Mouse (Mus musculus) urinary bladder, postnatal 36 days (tissue): ENCODE results near the gene Arhgef3.
A peak's percentile ranks its signal among the peaks of the same experiment; 100 is the strongest.

Experiments
- DNase-seq, 2 experiments: peaks; one replicate each; pipeline ENCODE4 v3.0.0; 2022; ENCODE audit warnings: low spot score in 2 of 2, mixed read lengths in 1 of 2

The Arhgef3 gene

GRCm38 (mm10) chr14:27312380-27312779, 197.7 kb downstream of the Arhgef3 start:
- no peak for DNase-seq

DNA sequence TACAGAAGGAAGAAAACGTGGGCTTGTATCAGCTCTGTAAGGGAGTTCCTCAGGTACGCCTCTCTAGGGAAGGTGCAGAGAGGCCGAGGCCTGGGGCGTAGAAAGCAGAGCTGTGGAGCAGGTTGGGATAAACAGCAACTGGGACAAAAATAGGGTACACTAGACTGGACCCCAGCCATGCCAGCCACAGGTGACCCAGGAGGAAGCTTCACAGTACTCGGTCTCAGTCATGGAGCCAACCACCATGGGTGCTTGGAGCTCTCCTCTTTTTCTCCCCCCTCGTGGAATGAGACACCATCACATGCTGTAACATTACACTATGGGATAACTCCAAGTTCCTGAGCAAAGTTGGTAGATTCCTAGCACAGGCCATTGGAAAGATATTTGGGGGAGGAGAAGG, 201.0 kb downstream of the Arhgef3 start:
- DNase-seq, result no peak

- DNase-seq, result no peak
These were observed 202.4 kb downstream of the Arhgef3 start for GRCm38 (mm10) chr14:27317146-27317545.

- DNase-seq, result no peak
These were observed 204.7 kb downstream of the Arhgef3 start for GRCm38 (mm10) chr14:27319386-27319785.

- no peak for DNase-seq
These were observed 207.3 kb downstream of the Arhgef3 start for GRCm38 (mm10) chr14:27322041-27322440.

DNA sequence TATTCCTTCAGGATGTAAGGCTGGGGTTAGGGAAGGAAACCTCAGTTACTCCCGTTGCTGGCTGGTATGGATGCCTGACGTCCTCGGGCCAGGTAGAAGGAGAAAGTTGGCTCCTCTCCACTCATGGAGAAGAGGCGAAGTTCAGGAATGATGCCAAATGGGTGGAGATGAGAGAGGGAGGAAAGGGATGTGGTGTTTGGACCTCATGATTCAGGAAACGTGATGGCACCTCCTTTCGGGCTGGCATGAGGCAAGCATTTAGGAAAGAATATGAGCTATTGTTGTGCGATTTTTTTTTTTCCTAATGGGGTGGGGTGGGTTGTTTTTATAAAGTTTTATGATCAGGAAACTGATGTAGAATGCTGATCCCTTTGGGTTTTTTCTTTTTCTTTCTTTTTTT, 210.0 kb downstream of the Arhgef3 start:
- DNase-seq, result no peak

GRCm38 (mm10) chr14:27325537-27325936, 210.8 kb downstream of the Arhgef3 start:
- DNase-seq, result no peak

- no peak for DNase-seq
These were observed 213.2 kb downstream of the Arhgef3 start for GRCm38 (mm10) chr14:27327862-27328261.

- no peak for DNase-seq
These were observed 214.3 kb downstream of the Arhgef3 start for GRCm38 (mm10) chr14:27328952-27329351.

DNA sequence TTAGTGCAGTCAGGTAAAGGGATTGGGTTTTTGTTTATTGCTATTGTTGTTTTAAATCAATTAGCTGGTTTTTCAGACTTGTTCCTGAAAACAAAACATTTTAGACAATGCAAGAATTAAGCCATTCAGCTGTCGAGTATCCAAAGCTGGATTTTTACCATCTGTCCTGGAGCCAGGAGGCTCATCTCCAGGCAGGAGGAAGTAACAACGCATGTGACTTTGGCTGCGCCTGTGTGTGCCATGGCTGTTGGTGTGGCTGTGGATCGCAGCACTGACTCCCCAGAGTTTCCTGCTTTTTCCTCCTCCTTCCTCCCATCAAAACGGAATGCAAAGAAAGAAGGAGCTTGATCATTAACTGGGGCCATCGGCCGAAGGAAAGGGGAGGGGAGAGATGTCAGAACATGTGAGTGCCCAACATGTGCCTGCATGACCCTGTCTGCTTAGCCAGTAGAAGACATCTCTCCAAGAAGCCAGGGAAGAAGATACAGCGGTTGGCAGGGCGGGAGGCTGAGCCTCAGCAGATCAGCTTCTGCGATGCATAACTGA, 216.9 kb downstream of the Arhgef3 start:
- no peak for DNase-seq

GRCm38 (mm10) chr14:27332359-27332987, 217.8 kb downstream of the Arhgef3 start:
- DNase-seq, result no peak

DNA sequence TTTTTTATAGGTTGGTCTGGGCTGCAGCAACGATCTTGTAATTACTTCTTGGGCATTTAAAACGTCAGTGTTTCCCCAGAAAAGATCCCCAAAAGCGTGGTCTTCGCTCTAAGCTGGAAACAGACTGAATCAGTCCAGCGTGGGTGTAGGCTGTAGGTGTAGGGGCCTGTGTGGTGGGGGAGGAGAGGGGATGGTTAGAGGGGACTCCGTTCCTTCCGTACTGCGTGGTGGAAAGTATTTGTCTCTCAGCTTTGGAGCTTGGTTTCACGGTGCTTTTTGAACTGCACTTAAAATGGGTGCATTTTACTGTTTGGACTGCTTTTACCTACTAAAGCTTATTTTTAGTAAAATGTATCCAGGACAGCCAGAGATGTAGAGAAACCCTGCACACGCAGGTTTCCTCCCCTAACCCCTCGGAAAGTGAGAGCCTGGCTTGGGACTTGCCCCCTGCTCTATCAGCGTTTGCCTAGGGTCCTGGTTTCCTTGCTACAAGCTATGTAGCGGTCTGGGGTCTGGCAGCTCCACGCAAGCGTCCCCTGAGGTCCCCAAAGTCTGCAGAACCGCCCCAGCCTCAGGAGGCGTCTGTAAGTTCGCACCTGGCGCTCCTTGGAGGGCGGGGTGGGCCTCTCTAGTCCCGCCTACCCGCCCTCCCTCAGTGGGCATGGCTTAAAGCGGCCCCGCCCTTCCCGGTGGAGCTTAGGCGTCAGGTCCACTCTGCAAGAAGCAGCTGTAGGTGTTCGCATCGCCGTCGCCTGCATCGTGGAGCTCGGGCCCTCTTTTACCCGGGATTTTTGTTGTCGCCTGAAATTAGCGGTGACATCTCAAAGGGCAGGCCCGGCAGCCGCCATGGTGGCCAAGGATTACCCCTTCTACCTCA, 220.9 kb downstream of the Arhgef3 start:
- peak; percentile 89 for DNase-seq

GRCm38 (mm10) chr14:27336208-27337114, 221.8 kb downstream of the Arhgef3 start:
- peak in 1 of 2 experiments; percentile 30 for DNase-seq

GRCm38 (mm10) chr14:27337156-27337555, 222.5 kb downstream of the Arhgef3 start:
- DNase-seq, result no peak

DNA sequence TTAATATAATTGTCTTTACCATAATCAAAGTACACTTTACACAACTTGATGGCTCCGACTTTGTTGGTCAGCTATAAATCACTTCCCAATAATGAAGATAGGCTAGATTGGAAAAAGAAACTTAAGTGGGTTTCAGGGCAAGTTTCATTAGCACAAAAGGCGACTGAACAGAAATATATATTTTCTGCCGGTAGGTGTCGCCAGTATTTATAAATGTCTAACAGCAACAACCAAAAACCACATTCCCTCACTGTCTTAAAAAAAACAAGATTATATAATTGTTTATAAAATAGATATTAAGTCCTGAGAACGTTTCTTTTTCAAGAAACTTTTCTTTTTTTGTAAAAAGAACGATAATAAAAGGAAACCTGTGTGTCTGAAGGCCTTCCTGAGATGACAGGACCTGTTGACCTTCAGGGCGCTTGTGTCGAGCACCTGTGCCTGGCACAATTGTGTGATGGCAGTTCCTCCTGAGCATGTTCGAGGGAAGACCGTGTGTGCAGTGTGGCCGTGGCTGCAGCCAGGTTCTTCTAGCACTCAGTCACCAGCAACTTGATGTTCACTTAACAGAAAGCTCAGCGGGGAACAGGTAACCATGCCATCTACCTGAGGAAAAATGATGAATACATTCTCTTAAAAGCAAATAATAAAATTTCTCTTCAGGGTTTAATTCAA, 223.5 kb downstream of the Arhgef3 start:
- DNase-seq, result no peak

GRCm38 (mm10) chr14:27340682-27341415, 226.2 kb downstream of the Arhgef3 start:
- DNase-seq, result no peak

- DNase-seq, result no peak
These were observed 226.8 kb downstream of the Arhgef3 start for GRCm38 (mm10) chr14:27341486-27341885.

GRCm38 (mm10) chr14:27342451-27342850, 227.8 kb downstream of the Arhgef3 start:
- no peak for DNase-seq

GRCm38 (mm10) chr14:27344250-27344990, 229.7 kb downstream of the Arhgef3 start:
- DNase-seq, result no peak
